Mouse (Mus musculus) limb, embryonic 15.5 days (tissue): ENCODE data around the gene Alox5. TPM values are rescaled to one million over a fixed set of nuclear protein-coding genes. Genes with fewer than 3 reads are reported as not detected.
"Not testable (repeated sequence)": the region's sequence is repeated elsewhere in the genome, so short reads cannot be mapped to it uniquely, and the experiment has no call there.

Experiments
- ATAC-seq: fragments of 200-750 bp; cut with Nextera tagmentation; 2 replicates; pipeline ENCODE4 v1.8.0; 2017; ENCODE audit warnings: low read depth, moderate TSS enrichment; ENCODE audit not compliant: insufficient number of reproducible peaks, low FRiP score, low TSS enrichment
- H3K27ac ChIP-seq: fragments of 300-500 bp; sonication (generic); 2 replicates; pipeline ENCODE4 v1.5.1; 2015; ENCODE audit warnings: moderate library complexity, mild to moderate bottlenecking, inconsistent platforms
- H3K27me3 ChIP-seq: fragments of 300-500 bp; sonication (generic); 2 replicates; pipeline ENCODE4 v1.6.1; 2015; ENCODE audit warnings: inconsistent platforms
- H3K36me3 ChIP-seq: fragments of 300-500 bp; sonication (generic); 2 replicates; pipeline ENCODE4 v1.6.1; 2015; ENCODE audit warnings: inconsistent platforms
- H3K4me1 ChIP-seq: fragments of 300-500 bp; sonication (generic); 2 replicates; pipeline ENCODE4 v1.6.1; 2015; ENCODE audit warnings: inconsistent platforms
- H3K4me2 ChIP-seq: fragments of 300-500 bp; sonication (generic); 2 replicates; pipeline ENCODE4 v1.6.1; 2015; ENCODE audit warnings: mild to moderate bottlenecking, inconsistent platforms
- H3K4me3 ChIP-seq: fragments of 300-500 bp; sonication (generic); 2 replicates; pipeline ENCODE4 v1.5.1; 2015; ENCODE audit warnings: mild to moderate bottlenecking, inconsistent platforms
- H3K9ac ChIP-seq: fragments of 300-500 bp; sonication (generic); 2 replicates; pipeline ENCODE4 v1.6.1; 2015; ENCODE audit warnings: inconsistent platforms
- H3K9me3 ChIP-seq: fragments of 300-500 bp; sonication (generic); 2 replicates; pipeline ENCODE4 v1.6.1; 2016; ENCODE audit warnings: inconsistent platforms
- WGBS: fragments of 180-500 bp; shearing (Covaris S2); methylation state at CpG from one replicate; pipeline ENCODE4 v1.1.7; 2015; 5-methylcytosine and 5-hydroxymethylcytosine counted together
- polyA plus RNA-seq: library from polyadenylated mRNA; unstranded; fragments of >200 nt; fragmentation: Nextera tagmentation; extraction: Ambion mirVana; gene quantifications from 2 replicates; pipeline ENCODE4 v1.2.1, GENCODE M21; 2015

The Alox5 gene
- polyA plus RNA-seq: 3.1 and 3.7 TPM in 2 replicates

GRCm38 (mm10) chr6:116460544-116461283 lies at the start of gene Alox5:
Alox5 (minus strand) TSS chr6:116461178.
- no peak for ATAC-seq
- H3K9ac ChIP-seq: no peak within 1 kb of the TSS
- no peak within 1 kb of the TSS for H3K27ac ChIP-seq
- 2% methylated on average over 42 of the region's 43 CpGs for WGBS
- peak within 1 kb of the TSS; percentile 27 for H3K4me3 ChIP-seq
- H3K4me1 ChIP-seq: peaks cover 6% of the 10 kb centered on the region
- H3K36me3 ChIP-seq: no peaks in the 10 kb centered on the region
- H3K9me3 ChIP-seq: no peaks in the 10 kb centered on the region
- peak within 1 kb of the TSS; percentile 36 for H3K4me2 ChIP-seq
- peaks cover 39% of the 10 kb centered on the region for H3K27me3 ChIP-seq

- 90% methylated on average over 20 of the region's 20 CpGs for WGBS
- not testable (repeated sequence) for H3K9ac ChIP-seq, H3K27ac ChIP-seq, H3K36me3 ChIP-seq, H3K4me1 ChIP-seq, H3K4me2 ChIP-seq, ATAC-seq, H3K9me3 ChIP-seq, H3K27me3 ChIP-seq, H3K4me3 ChIP-seq
Measured at GRCm38 (mm10) chr6:116506302-116507003, 45.5 kb upstream of the Alox5 start, which contains the start of gene Olfr212. Olfr212 (plus strand) TSS chr6:116506516.

GRCm38 (mm10) chr6:116495960-116496359 lies 35.0 kb upstream of the Alox5 start:
- Histone ChIP-seq H3K4me1 (no peaks in the 10 kb centered on the region), H3K27ac (no peak overlapping the region), H3K4me3 (no peak overlapping the region), H3K9me3 (no peaks in the 10 kb centered on the region), H3K27me3 (no peaks in the 10 kb centered on the region), H3K36me3 (no peaks in the 10 kb centered on the region), H3K9ac (no peak overlapping the region), H3K4me2 (no peak overlapping the region)
- no peak for ATAC-seq
- 77% methylated on average over 1 of the region's 1 CpGs for WGBS

GRCm38 (mm10) chr6:116493742-116494141 lies 32.8 kb upstream of the Alox5 start:
- no peaks in the 10 kb centered on the region for H3K9me3 ChIP-seq

GRCm38 (mm10) chr6:116488791-116489190 lies 27.8 kb upstream of the Alox5 start, which contains the start of gene Olfr211:
Olfr211 (plus strand) TSS chr6:116489091.
- H3K9ac ChIP-seq: no peak within 1 kb of the TSS
- no peak for ATAC-seq
- H3K4me2 ChIP-seq: no peak within 1 kb of the TSS
- H3K27ac ChIP-seq: no peak within 1 kb of the TSS
- no peaks in the 10 kb centered on the region for H3K4me1 ChIP-seq
- no peaks in the 10 kb centered on the region for H3K27me3 ChIP-seq
- 64% methylated on average over 4 of the region's 4 CpGs for WGBS
- H3K36me3 ChIP-seq: no peaks in the 10 kb centered on the region
- H3K9me3 ChIP-seq: no peaks in the 10 kb centered on the region
- H3K4me3 ChIP-seq: no peak within 1 kb of the TSS

More at GRCm38 (mm10) chr6:116493742-116494141, 32.8 kb upstream of the Alox5 start:
- no peaks in the 10 kb centered on the region for H3K4me1 ChIP-seq
- no peak overlapping the region for H3K27ac ChIP-seq
- H3K9ac ChIP-seq: no peak overlapping the region
- ATAC-seq: no peak
- WGBS: 86% methylated on average over 5 of the region's 5 CpGs
- no peak overlapping the region for H3K4me2 ChIP-seq
- H3K27me3 ChIP-seq: no peaks in the 10 kb centered on the region
- no peak overlapping the region for H3K4me3 ChIP-seq
- no peaks in the 10 kb centered on the region for H3K36me3 ChIP-seq

- H3K9me3 ChIP-seq: no peaks in the 10 kb centered on the region
- ATAC-seq: no peak
- 51% methylated on average over 1 of the region's 1 CpGs for WGBS
- H3K9ac ChIP-seq: no peak overlapping the region
- H3K4me2 ChIP-seq: no peak overlapping the region
- no peaks in the 10 kb centered on the region for H3K4me1 ChIP-seq
- no peaks in the 10 kb centered on the region for H3K36me3 ChIP-seq
- no peak overlapping the region for H3K27ac ChIP-seq
- no peaks in the 10 kb centered on the region for H3K27me3 ChIP-seq
- no peak overlapping the region for H3K4me3 ChIP-seq
Measured at GRCm38 (mm10) chr6:116486833-116487232, 25.9 kb upstream of the Alox5 start.

GRCm38 (mm10) chr6:116485081-116485480 lies 24.1 kb upstream of the Alox5 start:
- H3K4me1 ChIP-seq: no peaks in the 10 kb centered on the region
- no peaks in the 10 kb centered on the region for H3K9me3 ChIP-seq
- WGBS: 75% methylated on average over 1 of the region's 1 CpGs
- H3K36me3 ChIP-seq: no peaks in the 10 kb centered on the region
- no peak overlapping the region for H3K9ac ChIP-seq
- ATAC-seq: no peak
- H3K27ac ChIP-seq: no peak overlapping the region
- H3K27me3 ChIP-seq: no peaks in the 10 kb centered on the region
- H3K4me2 ChIP-seq: no peak overlapping the region
- H3K4me3 ChIP-seq: no peak overlapping the region

GRCm38 (mm10) chr6:116468081-116468480 lies 7.1 kb upstream of the Alox5 start:
- Histone ChIP-seq H3K9me3 (no peaks in the 10 kb centered on the region), H3K27ac (no peak overlapping the region), H3K27me3 (no peaks in the 10 kb centered on the region), H3K36me3 (no peaks in the 10 kb centered on the region), H3K4me3 (no peak overlapping the region), H3K9ac (no peak overlapping the region), H3K4me2 (no peak overlapping the region), H3K4me1 (no peaks in the 10 kb centered on the region)
- no peak for ATAC-seq
- WGBS: 26% methylated on average over 3 of the region's 3 CpGs

- 70% methylated on average over 2 of the region's 2 CpGs for WGBS
Measured at GRCm38 (mm10) chr6:116459232-116459631, 1.7 kb downstream of the Alox5 start.

GRCm38 (mm10) chr6:116458728-116459127 lies 2.2 kb downstream of the Alox5 start:
- peaks cover 39% of the 10 kb centered on the region for H3K27me3 ChIP-seq
- H3K4me2 ChIP-seq: no peak overlapping the region
- no peak overlapping the region for H3K27ac ChIP-seq
- no peak overlapping the region for H3K4me3 ChIP-seq
- ATAC-seq: no peak
- 77% methylated on average over 4 of the region's 4 CpGs for WGBS
- H3K9me3 ChIP-seq: no peaks in the 10 kb centered on the region
- H3K36me3 ChIP-seq: no peaks in the 10 kb centered on the region
- H3K4me1 ChIP-seq: peaks cover 6% of the 10 kb centered on the region
- no peak overlapping the region for H3K9ac ChIP-seq

More at GRCm38 (mm10) chr6:116459232-116459631, 1.7 kb downstream of the Alox5 start:
- no peaks in the 10 kb centered on the region for H3K36me3 ChIP-seq
- no peaks in the 10 kb centered on the region for H3K9me3 ChIP-seq
- no peak overlapping the region for H3K27ac ChIP-seq
- no peak for ATAC-seq
- H3K27me3 ChIP-seq: peaks cover 39% of the 10 kb centered on the region
- peaks cover 6% of the 10 kb centered on the region for H3K4me1 ChIP-seq
- no peak overlapping the region for H3K9ac ChIP-seq
- H3K4me3 ChIP-seq: no peak overlapping the region
- H3K4me2 ChIP-seq: no peak overlapping the region

GRCm38 (mm10) chr6:116456482-116456881 lies 4.5 kb downstream of the Alox5 start:
- H3K9me3 ChIP-seq: no peaks in the 10 kb centered on the region
- H3K4me2 ChIP-seq: no peak overlapping the region
- peaks cover 6% of the 10 kb centered on the region for H3K4me1 ChIP-seq
- no peak overlapping the region for H3K9ac ChIP-seq
- WGBS: 69% methylated on average over 1 of the region's 1 CpGs
- no peaks in the 10 kb centered on the region for H3K36me3 ChIP-seq
- peaks cover 28% of the 10 kb centered on the region for H3K27me3 ChIP-seq
- no peak for ATAC-seq
- H3K4me3 ChIP-seq: no peak overlapping the region
- no peak overlapping the region for H3K27ac ChIP-seq

- H3K27me3 ChIP-seq: peaks cover 21% of the 10 kb centered on the region
- no peaks in the 10 kb centered on the region for H3K36me3 ChIP-seq
- no peak overlapping the region for H3K9ac ChIP-seq
- no peak for ATAC-seq
- H3K27ac ChIP-seq: no peak overlapping the region
- no peak overlapping the region for H3K4me2 ChIP-seq
- 75% methylated on average over 4 of the region's 4 CpGs for WGBS
- no peaks in the 10 kb centered on the region for H3K9me3 ChIP-seq
- H3K4me1 ChIP-seq: peaks cover 4% of the 10 kb centered on the region
- no peak overlapping the region for H3K4me3 ChIP-seq
Measured at GRCm38 (mm10) chr6:116455781-116456180, 5.2 kb downstream of the Alox5 start.
